Mouse (Mus musculus): ENCODE results near the gene Ice1.

GRCm38 (mm10) chr13:70637282-70637661, at the start of gene Ice1:
- no peak for TF ChIP-seq POLR2A (IDR thresholded peaks at IDR 0.05; ENCODE audit: insufficient read length, low read depth)
- no peak for TF ChIP-seq USF1 (IDR thresholded peaks at IDR 0.05; ENCODE audit: low read depth)
- TF ChIP-seq TCF12 (IDR thresholded peaks at IDR 0.05; ENCODE audit: insufficient read depth, poor library complexity, severe bottlenecking): no peak
- TF ChIP-seq POLR2AphosphoS2 (IDR thresholded peaks at IDR 0.05; ENCODE audit: insufficient read length, low read depth): no peak
- no peak for TF ChIP-seq TCF3 (IDR thresholded peaks at IDR 0.05; ENCODE audit: insufficient read length, low read depth)
- no peak for TF ChIP-seq MAX (IDR thresholded peaks at IDR 0.05; ENCODE audit: low read depth)
- TF ChIP-seq MYOD1 (IDR thresholded peaks at IDR 0.05; ENCODE audit: control insufficient read depth in 1 of 3, insufficient read length in 2 of 3, low read depth in 2 of 3): no peak
- no peak for TF ChIP-seq MYOG (IDR thresholded peaks at IDR 0.05; ENCODE audit: control insufficient read depth in 1 of 3, insufficient read depth in 1 of 3, insufficient read length in 2 of 3, low read depth in 2 of 3)
- no peak for TF ChIP-seq CEBPB (IDR thresholded peaks at IDR 0.05; ENCODE audit: insufficient read depth, poor library complexity, severe bottlenecking)
- no peak for TF ChIP-seq E2F4 (IDR thresholded peaks at IDR 0.05; ENCODE audit: insufficient read depth)

Data from myocyte (in vitro differentiated cells).